15 mouse cellular contexts compared by ENCODE assay signal in genomic region chr9:15954338-15954704, GRCm38 (mm10).
"Had no signal": no experiment of that assay in that cellular context is flagged by ENCODE, and none has a peak within 500 bp of the region (broad histone marks: within the 10 kb centered on the region; RNA-seq: fewer than 3 reads in every experiment).

No protein-coding gene starts in this region.

- H3K4me3 ChIP-seq: neural tube, embryonic 13.5 days; neural tube, embryonic 15.5 days; stomach, embryonic 15.5 days had no signal

- H3K9me3 ChIP-seq: neural tube, embryonic 13.5 days; neural tube, embryonic 15.5 days; stomach, embryonic 15.5 days had no signal

- H3K36me3 ChIP-seq: neural tube, embryonic 15.5 days; stomach, embryonic 15.5 days had no signal

- H3K4me1 ChIP-seq: stomach, embryonic 15.5 days had no signal

- DNase-seq: retina, postnatal 1 day; right cerebral cortex, adult 18-20 months; right cerebral cortex, postnatal 14 days; right cerebral cortex, postnatal 4 days; spleen, adult 18-20 months; thymus, adult 18-20 months; thymus, adult 2 months; thymus, postnatal 14 days; thymus, postnatal 25 days; thymus, postnatal 36 days; thymus, postnatal 4 days had no signal

- H3K27me3 ChIP-seq: neural tube, embryonic 13.5 days; neural tube, embryonic 15.5 days; stomach, embryonic 15.5 days had no signal

- H3K27ac ChIP-seq: neural tube, embryonic 13.5 days; neural tube, embryonic 15.5 days; stomach, embryonic 15.5 days; stomach, postnatal 0 days had no signal

- H3K9ac ChIP-seq: neural tube, embryonic 13.5 days; neural tube, embryonic 15.5 days; stomach, embryonic 15.5 days had no signal
